Mouse (Mus musculus): ENCODE results near the gene Anks1b. TPM values are rescaled to one million over a fixed set of nuclear protein-coding genes. Genes with fewer than 3 reads are reported as not detected.

Anks1b gene
- polyA plus RNA-seq, 1 experiment from 2014 or later = 0.25 TPM

- 78% methylated on average over 4 of the region's 4 CpGs for WGBS (ENCODE audit: insufficient replicate concordance)
- ATAC-seq (ENCODE audit: low read depth) (no peak), DNase-seq (no peak)
- no peaks in the 10 kb centered on the region for H3K36me3 ChIP-seq
- H3K9me3 ChIP-seq (replicated peaks) = no peaks in the 10 kb centered on the region
- H3K4me2 ChIP-seq = no peak overlapping the region
- H3K27ac ChIP-seq = no peak overlapping the region
- H3K9ac ChIP-seq = no peak overlapping the region
- H3K27me3 ChIP-seq = no peaks in the 10 kb centered on the region
- H3K4me1 ChIP-seq (replicated peaks) = no peaks in the 10 kb centered on the region
- no peak overlapping the region for H3K4me3 ChIP-seq (replicated peaks)
Observed at GRCm38 (mm10) chr10:90400382-90400781, 527.1 kb downstream of the Anks1b start.

- H3K9me3 ChIP-seq (replicated peaks) = no peaks in the 10 kb centered on the region
- no peak for DNase-seq
- H3K9ac ChIP-seq = no peak overlapping the region
- H3K27me3 ChIP-seq = no peaks in the 10 kb centered on the region
- H3K4me2 ChIP-seq = no peak overlapping the region
- H3K4me3 ChIP-seq (replicated peaks) = no peak overlapping the region
- H3K4me1 ChIP-seq (replicated peaks) = no peaks in the 10 kb centered on the region
- WGBS (ENCODE audit: insufficient replicate concordance) = 55% methylated on average over 2 of the region's 2 CpGs
- H3K27ac ChIP-seq = no peak overlapping the region
- H3K36me3 ChIP-seq = no peaks in the 10 kb centered on the region
- no peak for ATAC-seq (ENCODE audit: low read depth)
Observed at GRCm38 (mm10) chr10:90408484-90408883, 535.2 kb downstream of the Anks1b start.

- H3K27me3 ChIP-seq = no peaks in the 10 kb centered on the region
- DNase-seq (no peak), ATAC-seq (ENCODE audit: low read depth) (no peak)
- 36% methylated on average over 5 of the region's 5 CpGs for WGBS (ENCODE audit: insufficient replicate concordance)
- no peak overlapping the region for H3K4me2 ChIP-seq
- no peaks in the 10 kb centered on the region for H3K9me3 ChIP-seq (replicated peaks)
- no peak overlapping the region for H3K4me3 ChIP-seq (replicated peaks)
- H3K27ac ChIP-seq = no peak overlapping the region
- H3K4me1 ChIP-seq (replicated peaks) = no peaks in the 10 kb centered on the region
- H3K36me3 ChIP-seq = no peaks in the 10 kb centered on the region
- no peak overlapping the region for H3K9ac ChIP-seq
Observed at GRCm38 (mm10) chr10:90431527-90431926, 558.2 kb downstream of the Anks1b start.

GRCm38 (mm10) chr10:90431974-90432373 lies 558.7 kb downstream of the Anks1b start:
- H3K9me3 ChIP-seq (replicated peaks) = no peaks in the 10 kb centered on the region
- ATAC-seq (ENCODE audit: low read depth) (no peak), DNase-seq (no peak)
- H3K4me1 ChIP-seq (replicated peaks) = no peaks in the 10 kb centered on the region
- WGBS (ENCODE audit: insufficient replicate concordance) = 59% methylated on average over 9 of the region's 9 CpGs
- no peak overlapping the region for H3K27ac ChIP-seq
- H3K27me3 ChIP-seq = no peaks in the 10 kb centered on the region
- no peak overlapping the region for H3K9ac ChIP-seq
- H3K4me3 ChIP-seq (replicated peaks) = no peak overlapping the region
- H3K36me3 ChIP-seq = no peaks in the 10 kb centered on the region
- H3K4me2 ChIP-seq = no peak overlapping the region

- no peak overlapping the region for H3K9ac ChIP-seq
- H3K4me1 ChIP-seq (replicated peaks) = no peaks in the 10 kb centered on the region
- H3K9me3 ChIP-seq (replicated peaks) = no peaks in the 10 kb centered on the region
- DNase-seq (no peak), ATAC-seq (ENCODE audit: low read depth) (no peak)
- H3K4me2 ChIP-seq = no peak overlapping the region
- no peak overlapping the region for H3K4me3 ChIP-seq (replicated peaks)
- WGBS (ENCODE audit: insufficient replicate concordance) = 63% methylated on average over 12 of the region's 12 CpGs
- no peaks in the 10 kb centered on the region for H3K36me3 ChIP-seq
- H3K27ac ChIP-seq = no peak overlapping the region
- no peaks in the 10 kb centered on the region for H3K27me3 ChIP-seq
Observed at GRCm38 (mm10) chr10:90432479-90432878, 559.2 kb downstream of the Anks1b start.

GRCm38 (mm10) chr10:90441036-90441435 lies 567.7 kb downstream of the Anks1b start:
- no peaks in the 10 kb centered on the region for H3K27me3 ChIP-seq
- DNase-seq = no peak
- no peak for ATAC-seq (ENCODE audit: low read depth)
- H3K4me2 ChIP-seq = no peak overlapping the region
- no peaks in the 10 kb centered on the region for H3K4me1 ChIP-seq (replicated peaks)
- H3K36me3 ChIP-seq = no peaks in the 10 kb centered on the region
- no peak overlapping the region for H3K4me3 ChIP-seq (replicated peaks)
- H3K27ac ChIP-seq = no peak overlapping the region
- no peaks in the 10 kb centered on the region for H3K9me3 ChIP-seq (replicated peaks)
- no peak overlapping the region for H3K9ac ChIP-seq
- 54% methylated on average over 4 of the region's 4 CpGs for WGBS (ENCODE audit: insufficient replicate concordance)

- ATAC-seq (ENCODE audit: low read depth) (no peak), DNase-seq (no peak)
- no peaks in the 10 kb centered on the region for H3K27me3 ChIP-seq
- 47% methylated on average over 1 of the region's 1 CpGs for whole genome bisulfite sequencing (ENCODE audit: insufficient replicate concordance)
- no peaks in the 10 kb centered on the region for H3K4me1 ChIP-seq (replicated peaks)
- H3K36me3 ChIP-seq = no peaks in the 10 kb centered on the region
- H3K4me2 ChIP-seq = no peak overlapping the region
- H3K4me3 ChIP-seq (replicated peaks) = no peak overlapping the region
- H3K9ac ChIP-seq = no peak overlapping the region
- no peak overlapping the region for H3K27ac ChIP-seq
- H3K9me3 ChIP-seq (replicated peaks) = no peaks in the 10 kb centered on the region
Observed at GRCm38 (mm10) chr10:90441656-90442055, 568.3 kb downstream of the Anks1b start.

- ATAC-seq (ENCODE audit: low read depth) = no peak
Observed at GRCm38 (mm10) chr10:90464906-90465305, 591.6 kb downstream of the Anks1b start.

GRCm38 (mm10) chr10:90465426-90465825 lies 592.1 kb downstream of the Anks1b start:
- H3K4me3 ChIP-seq (replicated peaks) = no peak overlapping the region
- no peak overlapping the region for H3K4me2 ChIP-seq
- no peaks in the 10 kb centered on the region for H3K36me3 ChIP-seq
- H3K27ac ChIP-seq = no peak overlapping the region
- ATAC-seq (ENCODE audit: low read depth) = no peak
- WGBS (ENCODE audit: insufficient replicate concordance) = 70% methylated on average over 6 of the region's 6 CpGs
- no peak for DNase-seq
- H3K27me3 ChIP-seq = no peaks in the 10 kb centered on the region
- no peaks in the 10 kb centered on the region for H3K9me3 ChIP-seq (replicated peaks)
- H3K9ac ChIP-seq = no peak overlapping the region
- no peaks in the 10 kb centered on the region for H3K4me1 ChIP-seq (replicated peaks)

More at GRCm38 (mm10) chr10:90464906-90465305, 591.6 kb downstream of the Anks1b start:
- Histone ChIP-seq H3K36me3 (no peaks in the 10 kb centered on the region), H3K4me1 (replicated peaks) (no peaks in the 10 kb centered on the region), H3K4me3 (replicated peaks) (no peak overlapping the region), H3K27me3 (no peaks in the 10 kb centered on the region), H3K9ac (no peak overlapping the region), H3K27ac (no peak overlapping the region), H3K9me3 (replicated peaks) (no peaks in the 10 kb centered on the region), H3K4me2 (no peak overlapping the region)
- 51% methylated on average over 2 of the region's 2 CpGs for WGBS (ENCODE audit: insufficient replicate concordance)
- DNase-seq = no peak

GRCm38 (mm10) chr10:90467546-90467945 lies 594.2 kb downstream of the Anks1b start:
- ATAC-seq (ENCODE audit: low read depth) (no peak), DNase-seq (no peak)
- no peaks in the 10 kb centered on the region for H3K36me3 ChIP-seq
- H3K4me3 ChIP-seq (replicated peaks) = no peak overlapping the region
- no peaks in the 10 kb centered on the region for H3K27me3 ChIP-seq
- H3K9me3 ChIP-seq (replicated peaks) = no peaks in the 10 kb centered on the region
- H3K4me2 ChIP-seq = no peak overlapping the region
- H3K4me1 ChIP-seq (replicated peaks) = no peaks in the 10 kb centered on the region
- no peak overlapping the region for H3K27ac ChIP-seq
- no peak overlapping the region for H3K9ac ChIP-seq
- WGBS (ENCODE audit: insufficient replicate concordance) = 52% methylated on average over 1 of the region's 1 CpGs

GRCm38 (mm10) chr10:90493436-90493835 lies 620.1 kb downstream of the Anks1b start:
- no peak overlapping the region for H3K4me3 ChIP-seq (replicated peaks)
- ATAC-seq (ENCODE audit: low read depth) = no peak
- H3K9ac ChIP-seq = no peak overlapping the region
- H3K4me2 ChIP-seq = no peak overlapping the region
- no peaks in the 10 kb centered on the region for H3K36me3 ChIP-seq
- H3K4me1 ChIP-seq (replicated peaks) = no peaks in the 10 kb centered on the region
- no peak for DNase-seq
- no peaks in the 10 kb centered on the region for H3K27me3 ChIP-seq
- 68% methylated on average over 7 of the region's 7 CpGs for WGBS (ENCODE audit: insufficient replicate concordance)
- H3K27ac ChIP-seq = no peak overlapping the region
- no peaks in the 10 kb centered on the region for H3K9me3 ChIP-seq (replicated peaks)

- 65% methylated on average over 3 of the region's 3 CpGs for WGBS (ENCODE audit: insufficient replicate concordance)
- no peak for ATAC-seq (ENCODE audit: low read depth)
- H3K27me3 ChIP-seq = no peaks in the 10 kb centered on the region
- no peak overlapping the region for H3K4me2 ChIP-seq
- DNase-seq = no peak
- H3K27ac ChIP-seq = no peak overlapping the region
- H3K9ac ChIP-seq = no peak overlapping the region
- H3K4me1 ChIP-seq (replicated peaks) = no peaks in the 10 kb centered on the region
- H3K4me3 ChIP-seq (replicated peaks) = no peak overlapping the region
- H3K9me3 ChIP-seq (replicated peaks) = no peaks in the 10 kb centered on the region
- no peaks in the 10 kb centered on the region for H3K36me3 ChIP-seq
Observed at GRCm38 (mm10) chr10:90493996-90494642, 620.8 kb downstream of the Anks1b start.

Data from liver, embryonic 13.5 days (tissue).